Mouse (Mus musculus): ENCODE results near the gene Trh. TPM values are rescaled to one million over a fixed set of nuclear protein-coding genes. Genes with fewer than 3 reads are reported as not detected.

Trh gene
- polyA plus RNA-seq (2012; rRNA removed) = not detected in 2 replicates

GRCm38 (mm10) chr6:92244591-92244990 lies at the start of gene Trh:
TSS of gene Trh (minus strand) at chr6:92244650.
- no peak for DNase-seq (ENCODE audit: low read depth)

DNA sequence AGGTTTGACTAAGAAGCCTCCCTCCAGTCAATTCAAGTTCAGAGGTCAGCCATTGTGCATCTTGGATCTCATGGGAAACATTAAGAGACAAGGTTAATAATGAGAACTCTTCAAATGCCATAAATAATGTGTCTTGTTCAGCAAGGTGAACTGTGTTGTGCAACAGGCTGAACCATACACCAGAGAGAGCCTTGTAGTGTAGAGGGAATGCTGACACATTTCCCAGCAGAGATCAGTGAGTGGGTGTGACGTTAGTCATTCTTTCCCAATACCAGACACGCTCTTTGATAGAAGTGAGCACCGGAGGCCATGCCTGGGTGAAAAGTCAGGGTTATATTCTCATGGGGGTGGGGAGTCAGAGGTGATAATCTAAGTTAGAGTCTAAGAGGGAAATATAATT lies 46.4 kb upstream of the Trh start:
- peak; percentile 82 for DNase-seq (ENCODE audit: low read depth)

DNA sequence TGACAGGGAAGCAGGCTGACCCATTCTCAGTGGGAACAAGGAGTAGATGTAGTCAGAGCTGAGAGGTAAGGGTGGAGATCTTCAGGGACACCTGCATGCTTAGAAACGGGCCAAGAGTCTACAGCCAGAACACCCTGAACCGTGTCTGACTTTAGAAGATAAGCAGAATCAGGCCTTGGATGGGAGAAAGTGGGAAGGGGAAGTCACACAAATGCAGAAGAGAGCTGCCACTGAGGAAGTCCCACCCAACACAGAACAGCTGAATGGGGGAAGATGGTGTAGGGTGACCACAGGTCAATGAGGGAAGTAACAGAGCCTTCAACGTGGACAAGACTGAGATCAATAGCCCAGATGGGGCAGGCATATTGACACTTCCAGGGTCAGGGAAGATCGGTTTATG lies 42.4 kb upstream of the Trh start:
- DNase-seq (ENCODE audit: low read depth) = no peak

DNA sequence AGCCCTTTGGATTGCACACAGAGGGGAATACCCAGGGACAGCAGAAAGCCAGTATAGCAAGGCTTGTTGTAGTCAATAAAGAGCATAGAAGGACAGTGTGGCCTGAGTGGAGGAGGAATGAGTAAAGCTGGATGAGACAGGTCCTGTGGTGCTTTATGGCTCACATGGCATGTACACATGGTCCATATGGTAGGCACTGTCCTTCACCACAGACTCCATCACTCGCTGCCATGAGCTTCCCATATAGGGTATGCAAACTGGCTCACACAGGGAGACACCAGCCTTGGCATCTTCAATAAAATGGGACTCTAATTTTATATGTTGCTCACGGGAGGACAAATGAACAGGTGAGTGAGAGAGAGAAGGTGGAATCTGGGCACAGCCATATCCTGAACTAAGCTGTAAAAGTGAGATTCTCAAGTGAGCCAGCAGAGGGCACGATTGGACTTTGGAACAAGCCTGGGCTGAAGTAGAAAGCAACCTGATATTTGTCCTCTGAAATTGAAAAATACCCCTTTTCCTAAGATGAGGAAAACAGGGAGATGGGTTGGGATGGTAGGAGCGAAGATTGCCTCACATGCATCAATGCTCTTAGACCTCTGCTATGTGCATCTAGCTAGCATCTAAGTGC lies 41.9 kb upstream of the Trh start:
- no peak for DNase-seq (ENCODE audit: low read depth)

DNA sequence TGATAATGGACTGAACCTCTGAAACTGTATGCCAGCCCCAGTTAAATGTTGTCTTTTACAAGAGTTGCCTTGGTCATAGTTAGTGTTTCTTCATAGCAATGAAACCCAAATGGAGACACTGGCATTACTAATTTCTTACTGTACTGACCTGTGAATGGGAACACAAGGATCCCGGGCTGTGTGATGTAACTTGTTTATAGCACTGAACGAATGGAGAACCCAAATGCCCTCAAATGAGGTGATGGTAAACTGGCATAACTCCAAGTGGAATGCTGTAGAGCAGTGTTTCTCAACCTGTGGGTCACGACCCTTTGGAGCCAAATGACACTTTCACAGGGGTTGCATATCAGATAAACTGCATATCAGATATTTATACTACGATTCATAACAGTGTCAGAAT lies 41.1 kb upstream of the Trh start:
- DNase-seq (ENCODE audit: low read depth) = no peak

DNA sequence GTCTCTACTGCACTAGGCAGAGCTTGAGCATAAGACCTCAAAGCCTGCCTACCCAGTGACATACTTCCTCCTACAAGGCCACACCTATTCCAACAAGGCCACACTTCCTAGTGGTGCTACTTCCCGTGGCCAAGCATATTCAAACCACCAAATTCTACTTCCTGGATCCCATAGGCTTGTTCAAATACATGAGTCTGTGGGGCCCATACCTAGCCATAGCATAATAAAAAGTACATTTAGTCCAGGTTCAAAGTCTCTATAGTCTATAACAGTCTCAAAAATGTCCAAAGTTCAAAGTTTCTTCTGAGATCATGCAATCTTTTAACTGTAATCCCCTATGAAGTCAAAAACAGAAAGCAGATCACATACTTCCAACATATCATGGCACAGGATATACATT lies 32.7 kb upstream of the Trh start:
- no peak for DNase-seq (ENCODE audit: low read depth)

- no peak for DNase-seq (ENCODE audit: low read depth)
Measured at GRCm38 (mm10) chr6:92273652-92274322, 29.3 kb upstream of the Trh start.

GRCm38 (mm10) chr6:92272601-92273000 lies 28.2 kb upstream of the Trh start:
- no peak for DNase-seq (ENCODE audit: low read depth)

GRCm38 (mm10) chr6:92269019-92269418 lies 24.6 kb upstream of the Trh start:
- DNase-seq (ENCODE audit: low read depth) = no peak

GRCm38 (mm10) chr6:92268001-92268400 lies 23.6 kb upstream of the Trh start:
- no peak for DNase-seq (ENCODE audit: low read depth)

DNA sequence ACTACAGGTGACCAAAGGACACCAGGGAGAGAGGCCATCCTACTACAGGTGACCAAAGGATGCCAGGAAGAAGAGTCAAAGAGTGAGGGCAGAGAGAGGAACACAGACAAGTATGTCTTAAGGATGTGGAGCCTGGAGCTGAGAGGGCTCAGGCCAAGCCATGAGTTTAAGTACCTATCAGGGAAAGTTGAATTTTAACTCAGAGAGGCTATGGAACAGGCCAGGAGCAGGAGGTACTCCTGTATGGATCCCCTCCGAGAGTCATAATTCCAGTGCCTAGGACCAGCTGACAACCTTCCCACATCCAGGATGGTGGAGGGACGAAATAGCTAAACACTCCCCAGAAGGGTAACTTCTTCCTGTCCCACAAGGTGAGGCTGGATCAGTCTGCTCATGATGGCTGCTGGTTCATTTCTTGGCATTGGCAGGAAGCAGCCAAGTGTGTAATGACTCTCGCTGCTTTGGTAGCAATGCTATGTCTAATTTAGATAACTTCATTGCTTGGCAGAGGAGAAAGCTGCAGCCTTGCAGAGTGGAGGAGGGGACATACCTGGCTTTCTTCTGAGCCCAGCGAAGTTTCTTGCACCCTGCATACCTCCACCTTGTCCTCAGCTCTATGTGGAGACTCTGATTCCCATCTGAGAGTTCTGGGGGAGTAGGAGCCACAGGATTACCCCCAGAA lies 16.9 kb upstream of the Trh start:
- DNase-seq (ENCODE audit: low read depth) = no peak

- DNase-seq (ENCODE audit: low read depth) = no peak
Measured at GRCm38 (mm10) chr6:92255346-92255745, 10.9 kb upstream of the Trh start.

DNA sequence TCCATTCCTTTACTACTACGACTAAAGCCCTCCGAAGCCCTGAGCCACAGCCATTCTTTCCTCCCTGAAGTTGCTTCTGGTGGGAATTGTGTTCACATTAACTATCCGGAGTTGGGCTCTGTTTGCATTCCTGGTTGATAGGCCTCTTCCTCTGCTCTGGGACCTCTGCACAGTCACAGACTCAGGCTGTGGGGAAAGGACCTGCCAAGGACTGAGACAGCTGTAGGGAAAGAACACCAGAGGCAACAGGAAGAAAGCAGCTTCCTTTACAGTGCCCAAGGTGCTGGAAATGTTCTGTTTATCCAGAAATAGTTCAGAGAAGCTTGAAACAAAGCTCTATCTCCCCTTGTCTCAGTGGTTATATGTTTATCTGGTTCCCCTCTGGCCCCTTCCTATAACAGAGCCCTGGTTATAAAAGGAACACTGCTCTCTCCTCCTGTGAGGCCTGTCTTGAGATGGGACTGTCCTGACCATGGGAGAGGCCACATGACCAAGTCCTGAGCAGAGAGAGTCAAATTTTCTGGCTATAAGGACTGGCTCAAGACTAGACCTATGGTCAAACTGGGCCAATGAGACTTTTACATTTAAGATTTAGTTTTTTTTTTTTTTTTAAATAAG lies 8.9 kb upstream of the Trh start:
- DNase-seq (ENCODE audit: low read depth) = no peak

DNA sequence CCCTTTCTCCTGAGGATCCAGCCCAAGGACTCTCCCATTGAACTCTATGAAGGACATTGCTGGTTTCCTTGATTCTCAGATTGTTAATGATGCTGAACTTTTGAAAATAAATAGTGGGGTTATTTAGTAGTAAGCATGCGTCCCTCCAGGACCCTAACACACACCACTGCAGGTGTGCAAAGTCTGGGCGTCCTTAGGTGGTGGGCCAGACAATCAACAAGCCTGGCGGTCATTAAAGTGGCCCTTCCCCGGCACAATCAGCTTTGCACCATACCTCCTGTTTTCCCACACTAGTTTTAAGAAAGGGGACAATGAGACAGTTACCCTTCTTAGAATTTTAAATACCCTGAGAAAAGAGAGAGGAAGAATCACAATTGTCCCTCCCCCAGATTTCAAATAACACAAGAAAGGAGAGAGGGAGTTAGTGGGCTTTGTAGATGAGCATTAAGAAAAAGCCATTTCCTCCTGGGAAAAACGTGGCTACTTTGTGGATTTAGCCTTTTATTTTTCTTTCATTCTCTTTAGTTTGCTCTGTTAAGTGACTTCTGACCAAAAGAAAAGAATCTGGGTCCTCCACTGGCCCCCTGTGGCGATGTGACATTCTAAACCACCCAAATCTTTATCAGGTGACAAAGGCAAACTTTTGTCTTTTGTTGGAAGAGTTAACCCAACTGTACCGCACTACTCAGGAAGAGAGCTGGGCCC lies 2.9 kb upstream of the Trh start:
- DNase-seq (ENCODE audit: low read depth) = no peak

DNA sequence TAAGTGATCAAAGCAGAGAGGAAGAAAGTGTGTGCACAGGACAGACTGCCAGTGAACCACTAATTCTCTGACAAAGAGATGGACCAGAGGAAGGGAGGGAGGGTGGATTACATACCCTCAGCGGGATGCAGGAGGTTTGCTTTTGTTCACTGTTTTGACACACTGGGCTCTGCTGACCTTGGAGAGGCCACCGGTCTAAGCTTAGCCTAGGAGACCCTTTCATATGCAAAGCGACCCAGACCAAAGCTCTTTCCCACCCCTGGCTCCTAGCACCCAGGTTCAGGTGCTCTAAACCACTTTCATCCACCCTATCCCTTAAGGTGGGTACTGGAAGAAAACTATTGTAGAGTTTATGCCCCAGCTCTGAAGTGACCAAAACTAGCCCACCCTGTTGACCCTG lies 1.9 kb upstream of the Trh start:
- DNase-seq (ENCODE audit: low read depth) = no peak

DNA sequence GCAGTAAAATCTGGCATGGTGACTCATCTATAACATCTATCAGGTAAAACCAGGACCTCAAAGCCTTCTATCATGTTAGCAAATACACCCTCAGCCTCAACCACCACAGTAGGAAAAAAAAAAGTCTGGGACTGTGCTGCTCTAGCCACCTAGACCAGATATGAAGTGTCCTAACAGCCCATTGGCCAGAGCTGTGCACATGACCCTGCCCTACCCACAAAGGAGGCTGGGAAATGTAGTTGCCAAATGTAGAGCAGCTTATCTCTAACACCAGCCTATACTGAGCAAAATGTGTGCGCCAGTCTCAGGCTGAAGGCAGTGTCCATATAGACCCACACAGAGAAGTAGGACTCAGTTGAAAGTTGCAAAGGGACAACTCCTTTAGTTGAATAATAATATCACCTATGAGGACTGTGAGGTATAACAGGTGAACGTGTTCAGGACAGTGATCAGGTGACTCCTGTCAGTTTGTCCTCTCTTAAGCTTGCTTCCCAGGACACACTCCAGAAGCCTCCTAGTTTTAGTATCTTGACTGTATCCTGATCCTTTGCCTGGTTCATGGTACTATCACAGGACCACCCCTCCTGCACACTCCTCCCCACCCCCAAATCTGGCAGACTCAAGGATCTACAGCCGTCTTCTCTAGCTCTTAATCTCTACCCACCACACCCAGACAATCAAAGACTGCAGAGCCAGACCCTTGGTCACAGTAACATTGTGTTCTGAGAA lies 3.1 kb downstream of the Trh start:
- no peak for DNase-seq (ENCODE audit: low read depth)

DNA sequence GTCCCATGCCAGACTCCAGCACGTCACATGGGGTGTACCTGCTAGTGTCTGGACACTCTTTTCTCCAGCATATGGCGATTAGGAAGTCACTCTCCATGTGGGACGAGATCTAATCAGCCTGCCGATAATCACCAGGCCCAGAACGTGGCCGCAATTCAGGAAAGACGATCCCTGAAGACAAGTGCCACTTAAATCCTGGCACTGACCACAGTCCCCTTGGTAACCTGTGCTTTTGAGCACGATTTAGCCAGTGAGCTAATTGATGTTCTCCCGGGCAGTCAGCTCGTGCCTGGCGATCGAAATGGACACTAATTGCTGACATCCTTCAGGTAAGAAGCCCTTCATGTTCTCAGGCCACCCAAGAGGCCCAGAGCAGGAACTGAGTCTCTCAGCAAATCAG lies 9.4 kb downstream of the Trh start:
- no peak for DNase-seq (ENCODE audit: low read depth)

GRCm38 (mm10) chr6:92231762-92232161 lies 12.7 kb downstream of the Trh start:
- no peak for DNase-seq (ENCODE audit: low read depth)

DNA sequence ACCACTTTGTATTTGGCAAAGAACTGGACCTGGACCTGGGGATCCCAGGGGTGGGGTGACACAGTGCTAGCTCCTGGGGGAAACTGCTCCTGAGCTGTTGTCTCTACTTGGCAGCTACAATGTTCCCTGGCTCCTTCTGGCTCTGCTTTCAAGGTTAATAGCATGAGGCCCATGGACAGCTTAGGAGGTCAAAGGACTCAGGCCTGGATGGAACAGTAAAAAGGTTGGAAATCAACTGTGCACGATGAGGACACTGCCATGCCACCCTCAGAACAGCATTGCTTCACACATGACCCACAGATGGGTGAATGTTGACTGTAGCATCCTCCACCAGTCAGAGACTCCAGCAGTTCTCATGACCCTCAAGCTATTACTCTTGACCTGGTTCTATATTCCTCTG lies 13.1 kb downstream of the Trh start:
- no peak for DNase-seq (ENCODE audit: low read depth)

GRCm38 (mm10) chr6:92229586-92229985 lies 14.9 kb downstream of the Trh start:
- DNase-seq (ENCODE audit: low read depth) = no peak

- DNase-seq (ENCODE audit: low read depth) = no peak
Measured at GRCm38 (mm10) chr6:92229103-92229502, 15.3 kb downstream of the Trh start.

DNA sequence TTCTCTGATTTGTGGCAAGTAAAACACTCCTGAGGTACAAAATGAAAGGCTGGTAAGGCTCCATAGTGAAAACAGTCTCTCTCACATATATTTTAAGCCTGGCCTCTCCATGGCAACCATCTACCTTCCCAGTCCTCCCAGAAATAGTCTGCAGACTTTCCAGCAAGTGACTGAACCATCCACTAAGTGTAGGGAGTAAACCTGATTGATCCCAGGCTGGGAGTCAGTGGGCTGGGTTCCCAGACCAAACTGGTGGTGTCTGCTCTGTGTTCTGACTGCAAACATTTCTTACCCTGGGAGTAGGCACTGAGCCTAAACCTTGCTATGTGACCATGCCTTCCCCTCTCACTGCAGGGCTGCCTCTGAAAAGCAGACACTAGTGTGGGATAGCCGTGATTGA lies 19.5 kb downstream of the Trh start:
- no peak for DNase-seq (ENCODE audit: low read depth)

Measured in gonadal fat pad, adult 2 months (tissue).